Mouse (Mus musculus): ENCODE results near the gene Vps37b.

The Vps37b gene

GRCm38 (mm10) chr5:123985434-123985833 lies 46.6 kb downstream of the Vps37b start:
- ATAC-seq (ENCODE audit: insufficient number of reproducible peaks, low FRiP score, low TSS enrichment), result no peak

- no peak for ATAC-seq (ENCODE audit: insufficient number of reproducible peaks, low FRiP score, low TSS enrichment)
Observed at GRCm38 (mm10) chr5:123982838-123983237, 49.2 kb downstream of the Vps37b start.

DNA sequence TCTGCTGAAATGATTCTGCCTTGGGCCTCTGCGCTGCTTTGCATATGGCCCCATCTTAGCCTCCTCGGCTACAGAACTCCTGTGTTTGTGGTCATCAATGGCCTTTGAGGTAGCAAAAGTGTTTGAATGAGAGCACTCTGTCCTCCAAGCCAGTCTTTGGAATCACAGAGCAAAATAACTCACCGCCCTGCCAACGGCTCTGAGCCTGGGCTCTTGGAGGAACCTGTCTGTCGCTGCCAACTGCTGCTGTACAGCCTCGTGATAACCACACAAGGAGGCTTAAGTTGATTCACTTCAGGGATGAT lies 50.9 kb downstream of the Vps37b start:
- no peak for ATAC-seq (ENCODE audit: insufficient number of reproducible peaks, low FRiP score, low TSS enrichment)

GRCm38 (mm10) chr5:123980521-123981249 lies 51.4 kb downstream of the Vps37b start:
- no peak for ATAC-seq (ENCODE audit: insufficient number of reproducible peaks, low FRiP score, low TSS enrichment)

- no peak for ATAC-seq (ENCODE audit: insufficient number of reproducible peaks, low FRiP score, low TSS enrichment)
Observed at GRCm38 (mm10) chr5:123979980-123980369, 52.1 kb downstream of the Vps37b start.

GRCm38 (mm10) chr5:123979221-123979979 lies 52.7 kb downstream of the Vps37b start:
- no peak for ATAC-seq (ENCODE audit: insufficient number of reproducible peaks, low FRiP score, low TSS enrichment)

DNA sequence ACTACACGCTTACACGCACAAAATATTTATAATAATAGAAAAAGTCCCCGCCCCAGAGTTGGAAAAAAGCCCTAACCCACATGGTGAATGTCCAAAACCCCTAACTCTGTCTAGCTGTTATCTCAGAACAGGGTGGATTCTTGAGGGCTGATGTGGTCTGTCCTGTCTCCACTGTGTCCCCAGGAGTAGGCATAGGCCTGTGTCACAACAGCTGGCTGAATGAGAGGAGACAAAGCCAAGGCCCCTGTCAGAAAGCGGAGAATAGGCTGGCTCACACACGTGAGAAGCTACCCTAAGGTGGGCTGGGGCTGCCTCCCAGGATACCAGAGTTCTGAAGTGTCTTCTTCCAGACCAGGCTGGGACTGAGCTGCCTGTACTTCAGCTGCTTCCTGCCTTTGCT lies 53.9 kb downstream of the Vps37b start:
- no peak for ATAC-seq (ENCODE audit: insufficient number of reproducible peaks, low FRiP score, low TSS enrichment)

- no peak for ATAC-seq (ENCODE audit: insufficient number of reproducible peaks, low FRiP score, low TSS enrichment)
Observed at GRCm38 (mm10) chr5:123977231-123977630, 54.8 kb downstream of the Vps37b start.

DNA sequence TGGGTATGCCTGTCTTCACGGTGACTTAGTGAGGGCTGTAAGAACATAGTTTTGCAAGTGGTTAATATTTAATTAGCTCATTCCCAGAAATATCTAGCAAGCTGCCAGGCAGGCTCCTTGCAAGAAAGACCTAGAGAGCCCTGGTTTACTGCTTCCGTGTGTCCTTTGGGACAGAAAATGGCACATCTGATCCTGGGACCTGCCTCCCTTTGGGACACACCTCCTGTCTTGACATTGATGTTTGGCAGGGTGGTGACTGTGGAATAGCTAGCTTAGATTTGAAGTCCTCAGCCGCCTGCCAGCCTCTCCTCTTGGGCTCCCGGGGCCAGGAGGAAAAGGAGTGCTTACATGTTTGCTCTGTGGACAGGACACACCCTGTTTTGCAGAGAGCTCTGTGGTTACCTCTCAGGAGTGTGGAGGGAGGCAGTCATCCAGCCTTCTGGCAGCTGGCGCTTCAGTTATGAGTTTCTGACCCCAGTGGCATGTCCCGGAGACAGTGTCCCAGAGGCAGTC lies 56.3 kb downstream of the Vps37b start:
- no peak for ATAC-seq (ENCODE audit: insufficient number of reproducible peaks, low FRiP score, low TSS enrichment)

DNA sequence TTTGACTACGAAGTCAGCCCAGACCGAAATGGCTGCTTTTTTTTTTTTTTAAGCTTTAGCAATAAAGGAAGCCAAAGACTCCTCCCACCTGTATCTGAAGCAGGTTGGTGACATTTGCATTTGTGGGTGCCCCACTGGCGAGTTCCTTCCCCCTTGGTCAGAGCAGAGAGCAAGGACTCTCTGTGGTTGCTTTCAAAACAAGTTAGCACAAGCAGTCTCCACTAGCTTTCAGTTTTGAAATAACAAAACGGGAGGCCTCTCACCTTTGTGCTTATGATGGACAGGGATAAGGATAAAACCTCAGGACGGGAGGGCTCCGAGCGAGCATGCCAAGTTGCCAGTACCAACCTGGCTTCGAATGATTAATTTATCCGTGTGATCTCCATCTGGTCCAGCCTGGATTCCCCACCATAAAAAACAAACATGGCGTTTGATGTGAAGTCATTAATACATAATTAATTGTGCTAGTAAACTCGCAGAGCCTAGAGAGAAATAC lies 57.4 kb downstream of the Vps37b start:
- ATAC-seq (ENCODE audit: insufficient number of reproducible peaks, low FRiP score, low TSS enrichment), result no peak

DNA sequence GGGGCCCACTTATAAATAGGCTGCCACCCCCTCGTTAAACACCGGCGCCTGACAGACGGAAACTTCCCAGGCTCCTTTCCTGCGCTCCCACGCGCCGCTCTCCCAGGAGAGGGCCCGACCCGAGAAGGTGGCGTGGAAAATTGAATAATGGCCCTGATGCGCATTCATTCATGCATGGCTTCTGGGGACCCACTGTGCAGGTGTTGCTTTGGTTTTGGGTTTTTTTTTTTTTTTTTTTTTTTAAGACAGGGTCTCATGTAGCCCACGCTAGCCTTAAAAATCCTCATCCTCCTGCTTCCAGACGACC lies 57.9 kb downstream of the Vps37b start:
- ATAC-seq (ENCODE audit: insufficient number of reproducible peaks, low FRiP score, low TSS enrichment), result no peak

- ATAC-seq (ENCODE audit: insufficient number of reproducible peaks, low FRiP score, low TSS enrichment), result peak; percentile 65; the same call in 1 of the 2 replicates
Observed at GRCm38 (mm10) chr5:123973299-123974178, 58.5 kb downstream of the Vps37b start, which contains the start of gene Hip1r. Hip1r (plus strand) TSS chr5:123973628.

- no peak for ATAC-seq (ENCODE audit: insufficient number of reproducible peaks, low FRiP score, low TSS enrichment)
Observed at GRCm38 (mm10) chr5:123972453-123972852, 59.6 kb downstream of the Vps37b start.

DNA sequence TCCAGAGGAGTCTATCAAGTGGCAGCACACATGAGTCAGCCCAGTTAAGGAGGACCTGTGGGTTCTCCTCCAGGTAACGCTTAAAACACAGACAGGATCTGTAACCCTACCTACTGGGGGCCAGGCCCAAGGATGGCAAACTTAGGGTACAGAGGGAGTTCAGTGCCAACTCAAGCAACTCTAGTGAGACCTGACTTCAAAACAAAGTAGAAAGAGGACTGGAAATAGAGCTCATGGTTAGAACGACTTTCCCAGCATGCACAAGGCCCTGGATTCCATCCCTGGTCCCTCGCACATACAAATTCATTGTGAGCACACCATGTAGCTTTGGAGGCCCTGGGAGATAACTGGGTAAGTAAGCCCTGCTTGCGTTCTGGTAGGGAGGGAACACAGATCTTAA lies 61.5 kb downstream of the Vps37b start:
- ATAC-seq (ENCODE audit: insufficient number of reproducible peaks, low FRiP score, low TSS enrichment), result no peak

DNA sequence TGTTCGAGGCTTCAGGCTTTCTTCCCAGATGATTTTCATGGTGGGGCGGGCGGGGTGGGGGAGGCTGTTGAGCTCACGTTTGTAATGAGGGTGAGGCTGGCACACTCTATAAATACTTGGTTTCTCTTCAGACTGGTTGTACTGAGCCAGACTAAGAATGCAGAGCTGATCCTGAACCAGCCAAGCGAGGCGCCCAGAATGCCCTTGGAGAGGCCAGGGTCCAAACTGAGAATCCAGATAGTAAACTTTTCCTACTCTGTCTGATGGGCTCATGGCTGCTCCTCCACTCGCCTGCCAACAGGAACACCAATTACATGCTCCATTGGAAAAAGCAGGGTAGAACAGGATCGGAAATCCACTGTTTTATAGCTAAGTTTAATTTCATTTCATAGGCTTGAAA lies 62.9 kb downstream of the Vps37b start:
- no peak for ATAC-seq (ENCODE audit: insufficient number of reproducible peaks, low FRiP score, low TSS enrichment)

GRCm38 (mm10) chr5:123968468-123968867 lies 63.6 kb downstream of the Vps37b start:
- no peak for ATAC-seq (ENCODE audit: insufficient number of reproducible peaks, low FRiP score, low TSS enrichment)

DNA sequence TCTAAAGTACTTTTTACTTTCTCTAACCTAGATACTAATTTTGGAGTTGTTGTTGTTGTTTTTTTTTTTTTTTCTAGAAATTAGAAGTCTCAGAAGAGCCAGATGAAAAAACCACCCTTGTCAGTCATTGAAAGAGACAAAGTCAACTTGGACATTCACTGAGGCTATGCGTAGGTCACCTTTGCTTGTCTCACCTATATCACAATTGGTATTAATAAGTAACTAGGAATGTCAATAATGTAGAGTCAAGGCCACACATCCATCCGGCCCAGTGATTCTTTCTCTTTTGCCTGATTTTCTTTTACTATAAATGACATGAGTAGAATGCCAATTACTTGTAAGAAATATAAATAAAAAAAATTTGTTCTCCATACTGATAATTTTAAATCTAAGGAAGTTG lies 65.3 kb downstream of the Vps37b start:
- ATAC-seq (ENCODE audit: insufficient number of reproducible peaks, low FRiP score, low TSS enrichment), result no peak

GRCm38 (mm10) chr5:123964208-123964607 lies 67.9 kb downstream of the Vps37b start:
- ATAC-seq (ENCODE audit: insufficient number of reproducible peaks, low FRiP score, low TSS enrichment), result no peak

GRCm38 (mm10) chr5:123961046-123961445 lies 71.0 kb downstream of the Vps37b start:
- ATAC-seq (ENCODE audit: insufficient number of reproducible peaks, low FRiP score, low TSS enrichment), result no peak

DNA sequence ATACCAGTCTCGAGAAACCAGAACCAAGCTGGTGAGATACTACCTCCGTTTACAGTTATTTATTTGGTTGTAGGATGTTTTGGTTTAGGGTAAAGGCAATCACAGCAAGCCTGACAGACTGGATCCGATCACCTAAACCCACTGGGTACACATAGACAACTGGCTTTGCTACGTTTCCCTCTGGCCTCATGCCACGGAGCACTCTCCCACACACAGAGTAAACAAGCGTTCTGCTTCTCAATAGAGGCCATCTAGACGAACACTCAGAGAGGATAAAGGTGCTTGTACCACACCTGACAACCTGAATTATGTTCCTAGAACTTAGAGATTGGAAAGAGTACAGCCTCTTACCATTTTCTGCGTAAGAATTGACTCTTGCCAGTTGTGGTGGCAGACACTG lies 71.9 kb downstream of the Vps37b start:
- ATAC-seq (ENCODE audit: insufficient number of reproducible peaks, low FRiP score, low TSS enrichment), result no peak

DNA sequence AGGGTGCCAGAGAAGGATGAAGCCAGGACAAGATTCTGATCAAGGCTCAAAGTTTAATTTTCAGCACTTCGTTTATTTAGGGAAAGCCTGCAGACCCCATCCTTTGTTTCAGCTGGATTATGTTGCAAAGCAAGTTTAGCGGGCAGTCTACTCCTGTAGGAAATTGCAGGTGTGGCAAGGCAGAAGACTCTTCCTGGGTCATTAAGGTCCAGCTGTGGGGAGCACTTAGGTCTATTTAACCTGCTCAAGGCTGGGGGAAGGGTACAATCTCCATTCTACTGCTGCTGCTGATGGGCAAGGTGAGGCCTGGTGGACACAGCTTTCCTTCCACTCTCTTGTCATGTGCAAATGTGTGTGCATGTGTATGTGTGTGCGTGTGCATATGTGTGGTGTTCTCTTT lies 73.1 kb downstream of the Vps37b start:
- no peak for ATAC-seq (ENCODE audit: insufficient number of reproducible peaks, low FRiP score, low TSS enrichment)

Measured in cerebellum, adult (tissue).